Mouse (Mus musculus) ES-E14 (cell line): ENCODE data around the gene Prr5. TPM values are rescaled to one million over a fixed set of nuclear protein-coding genes. Genes with fewer than 3 reads are reported as not detected.

ENCODE experiments used
- DNase-seq: peaks from one replicate; pipeline ENCODE4 v3.0.0-alpha.2; 2013; ENCODE audit warnings: low read depth, low spot score
- H3K27ac ChIP-seq: 2 replicates; pipeline ENCODE4 v1.5.1; 2012; ENCODE audit warnings: low read depth, mild to moderate bottlenecking, low read length, moderate library complexity, mixed read lengths; ENCODE audit not compliant: poor library complexity, insufficient read depth, severe bottlenecking
- H3K36me3 ChIP-seq: 2 replicates; pipeline ENCODE4 v1.6.1; 2012; ENCODE audit warnings: mild to moderate bottlenecking, low read length, moderate library complexity, mixed read lengths; ENCODE audit not compliant: control insufficient read depth, poor library complexity, insufficient read depth, severe bottlenecking
- H3K4me1 ChIP-seq, 2 experiments: fragments of 150-350 bp in 1 of 2; sonication (generic) in 1 of 2; 2 replicates each; pipeline ENCODE4 v1.6.1; 2012; ENCODE audit warnings: low read length in 2 of 2, mild to moderate bottlenecking in 1 of 2, mixed read lengths in 1 of 2; ENCODE audit not compliant: control insufficient read depth in 2 of 2, insufficient read depth in 2 of 2, poor library complexity in 1 of 2
- H3K4me3 ChIP-seq, 2 experiments: fragments of 150-350 bp in 1 of 2; sonication (generic) in 1 of 2; 2 replicates each; pipeline ENCODE4 v1.5.1; 2012; ENCODE audit warnings: low read length in 2 of 2, low read depth in 1 of 2, mild to moderate bottlenecking in 1 of 2, mixed read lengths in 1 of 2; ENCODE audit not compliant: insufficient read depth in 1 of 2, poor library complexity in 1 of 2, severe bottlenecking in 1 of 2
- H3K9ac ChIP-seq: 2 replicates; pipeline ENCODE4 v1.6.1; 2012; ENCODE audit warnings: low read depth, mild to moderate bottlenecking, low read length, mixed read lengths; ENCODE audit not compliant: poor library complexity, insufficient read depth, severe bottlenecking
- H3K9me3 ChIP-seq: fragments of 150-350 bp; sonication (generic); 2 replicates; pipeline ENCODE4 v1.6.1; 2012; ENCODE audit warnings: low read depth, mild to moderate bottlenecking, low read length; ENCODE audit not compliant: control insufficient read depth, insufficient read depth
- CHD2 ChIP-seq: IDR thresholded peaks from 2 replicates; pipeline ENCODE4 v1.6.1; 2014; ENCODE audit warnings: mild to moderate bottlenecking, low read depth, low read length, inconsistent platforms
- HCFC1 ChIP-seq: IDR thresholded peaks from 2 replicates; pipeline ENCODE4 v1.6.1; 2012; ENCODE audit warnings: low read length, inconsistent platforms, borderline replicate concordance; ENCODE audit not compliant: insufficient read depth
- MAFK ChIP-seq: IDR thresholded peaks from 2 replicates; pipeline ENCODE4 v1.6.1; 2014; ENCODE audit warnings: mild to moderate bottlenecking, low read depth, low read length, inconsistent platforms; ENCODE audit not compliant: insufficient read depth
- ZC3H11A ChIP-seq: IDR thresholded peaks from 2 replicates; pipeline ENCODE4 v1.6.1; 2012; ENCODE audit warnings: low read depth, mild to moderate bottlenecking, inconsistent platforms, low read length, borderline replicate concordance
- ZNF384 ChIP-seq: IDR thresholded peaks from 2 replicates; pipeline ENCODE4 v1.6.1; 2012; ENCODE audit warnings: low read depth, low read length, inconsistent platforms
- in situ Hi-C, 2 experiments: fragments of 600-800 bp; cut with MboI; formaldehyde crosslinking; loops; one replicate each; pipeline ENCODE4 v1.15.1; 2025; ENCODE audit warnings: low sequenced_read_pairs in 2 of 2, inconsistent platforms in 1 of 2; ENCODE audit not compliant: unreplicated experiment in 2 of 2
- total RNA-seq: library from RNA; depleted of rRNA; stranded (reverse); fragments of 300-350 nt; gene quantifications from 2 replicates; pipeline ENCODE4 v1.2.3, GENCODE M21; 2012

Gene Prr5
- total RNA-seq, 1 experiment: 11.6 TPM

DNA sequence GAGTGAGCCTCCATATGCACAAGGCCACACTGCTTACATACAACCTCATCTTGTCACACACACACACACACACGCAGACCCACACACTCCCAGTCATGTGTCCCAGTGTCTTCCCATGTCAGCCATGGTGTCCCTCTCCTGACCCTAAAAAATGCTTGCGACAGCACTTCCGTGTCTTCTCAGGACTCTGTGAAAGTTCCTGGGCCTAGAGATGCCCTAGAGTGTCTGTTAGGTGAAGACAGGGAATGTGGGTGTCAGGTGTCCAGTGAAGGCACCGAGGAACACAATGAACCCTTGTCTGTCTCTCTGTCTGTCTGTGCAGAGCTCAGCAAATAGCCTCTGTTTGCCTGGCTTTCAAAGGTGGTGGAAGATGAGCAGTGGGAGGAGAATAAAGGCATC, 1.2 kb downstream of the Prr5 start:
- Histone ChIP-seq H3K9me3 (no peaks in the 10 kb centered on the region), H3K27ac (no peak overlapping the region), H3K36me3 (no peaks in the 10 kb centered on the region), H3K4me1 (peaks cover 0 to 47% of the 10 kb centered on the region in 2 experiments; a peak in 2 of 4 replicates), H3K4me3 (no peak overlapping the region), H3K9ac (no peak overlapping the region)
- TF ChIP-seq HCFC1: no peak
- TF ChIP-seq MAFK: no peak
- no peak for TF ChIP-seq CHD2
- no peak for DNase-seq
- in situ Hi-C loops: loop anchor here in 1 of 2 experiments (10.0 kb wide), 1 partner anchor 254 kb away; the partner anchor contains the start of genes Gm29666 and Nup50

DNA sequence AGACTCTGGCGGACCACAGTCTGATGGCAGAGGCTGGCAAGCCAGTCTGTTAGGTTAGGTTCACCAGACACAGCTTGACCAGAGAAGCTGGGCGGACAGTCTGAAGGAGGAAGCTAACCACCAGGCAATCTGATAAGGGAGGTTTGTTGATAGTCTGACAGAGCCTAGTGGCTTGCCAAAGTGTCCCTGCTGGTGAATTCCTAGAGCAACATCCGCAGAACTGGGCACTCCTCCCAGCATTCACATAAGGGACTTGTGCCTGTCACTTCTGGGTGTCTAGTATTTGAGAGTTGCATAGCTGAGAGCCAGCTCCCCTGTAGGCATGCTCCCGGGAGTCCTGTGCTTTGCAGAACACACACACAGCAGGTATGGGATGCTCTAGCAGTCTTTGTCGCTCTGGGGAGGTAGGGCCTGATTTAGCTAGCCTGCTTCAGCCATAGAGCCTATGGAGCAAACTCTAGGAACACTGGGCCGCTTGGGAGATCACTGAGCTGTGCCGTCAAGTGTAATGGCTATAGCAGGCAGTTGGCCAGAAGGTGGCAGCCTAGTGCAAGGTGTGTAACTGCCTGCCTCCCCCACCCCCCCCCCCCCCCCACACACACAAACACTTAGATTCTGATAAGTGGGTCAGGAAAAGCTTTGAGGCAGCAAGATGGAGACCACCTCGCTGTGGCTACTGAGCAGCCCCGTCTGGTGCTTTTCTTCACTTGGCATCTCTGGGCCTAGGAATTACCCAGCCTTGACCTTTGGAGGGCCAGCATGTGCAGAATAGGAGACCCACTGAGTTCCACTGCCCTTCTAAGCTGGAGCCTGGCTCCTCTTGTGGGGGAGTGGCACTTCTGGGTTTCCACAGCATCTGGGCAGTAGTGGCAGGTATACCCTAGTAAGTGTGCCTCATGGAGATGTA, 2.2 kb downstream of the Prr5 start:
- Histone ChIP-seq H3K4me1 (peaks cover 0 to 38% of the 10 kb centered on the region in 2 experiments; a peak in 2 of 4 replicates), H3K4me3 (no peak overlapping the region), H3K27ac (no peak overlapping the region), H3K9ac (no peak overlapping the region), H3K36me3 (no peaks in the 10 kb centered on the region), H3K9me3 (no peaks in the 10 kb centered on the region)
- TF ChIP-seq CHD2 (no peak), ZC3H11A (no peak), HCFC1 (no peak), MAFK (no peak), ZNF384 (no peak)
- no peak for DNase-seq
- in situ Hi-C loops: loop anchor here in 1 of 2 experiments (10.0 kb wide), 1 partner anchor 253 kb away; the partner anchor contains the start of genes Gm29666 and Nup50

DNA sequence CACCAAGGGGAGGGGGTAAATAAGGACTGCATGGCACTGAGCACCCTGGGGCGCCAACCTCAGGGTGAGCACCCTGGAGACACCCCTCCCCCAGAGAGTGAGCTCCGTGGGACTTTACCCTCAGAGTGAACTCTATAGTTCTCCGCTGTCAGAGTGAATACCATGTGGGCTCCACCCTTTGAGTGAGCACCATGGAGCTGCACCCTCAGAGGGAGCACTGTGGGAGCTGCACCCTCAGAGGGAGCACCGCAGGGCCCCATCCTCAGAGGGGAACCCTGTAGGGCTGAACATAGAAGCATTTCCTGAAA, 2.8 kb downstream of the Prr5 start:
- Histone ChIP-seq H3K4me3 (no peak overlapping the region), H3K9ac (no peak overlapping the region), H3K27ac (no peak overlapping the region), H3K36me3 (no peaks in the 10 kb centered on the region), H3K9me3 (no peaks in the 10 kb centered on the region), H3K4me1 (peaks cover 0 to 35% of the 10 kb centered on the region in 2 experiments; a peak in 2 of 4 replicates)
- DNase-seq: no peak
- in situ Hi-C loops: loop anchor here in 1 of 2 experiments (10.0 kb wide), 1 partner anchor 253 kb away; the partner anchor contains the start of genes Gm29666 and Nup50
- TF ChIP-seq CHD2: no peak
- TF ChIP-seq HCFC1: no peak
- TF ChIP-seq ZNF384: no peak
- no peak for TF ChIP-seq ZC3H11A
- TF ChIP-seq MAFK: no peak

DNA sequence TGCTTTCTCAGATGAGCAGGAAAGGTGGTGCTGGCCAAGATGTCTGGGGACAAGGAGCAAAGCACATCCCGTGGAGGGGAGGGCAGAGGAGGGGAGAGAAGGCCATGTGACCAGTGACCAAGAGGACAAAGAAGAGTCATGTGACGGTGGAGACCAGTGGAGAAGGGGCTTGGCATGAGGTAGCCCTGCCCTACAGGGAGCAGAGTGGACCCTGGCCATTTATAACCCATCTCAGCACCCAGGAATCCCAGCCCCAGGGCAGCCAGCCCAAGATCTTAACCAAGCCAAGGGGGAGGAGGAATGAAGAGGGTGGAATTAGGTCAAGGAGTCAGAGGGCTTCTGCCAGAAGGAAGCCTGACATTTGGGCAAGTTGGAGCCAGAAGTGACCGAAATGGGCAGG, 3.2 kb downstream of the Prr5 start:
- Histone ChIP-seq H3K36me3 (no peaks in the 10 kb centered on the region), H3K4me1 (peaks cover 0 to 32% of the 10 kb centered on the region in 2 experiments; a peak in 2 of 4 replicates), H3K9me3 (no peaks in the 10 kb centered on the region), H3K4me3 (no peak overlapping the region), H3K9ac (no peak overlapping the region), H3K27ac (no peak overlapping the region)
- in situ Hi-C loops: loop anchor here in 1 of 2 experiments (10.0 kb wide), 1 partner anchor 252 kb away; the partner anchor contains the start of genes Gm29666 and Nup50
- TF ChIP-seq ZC3H11A (no peak), ZNF384 (no peak), HCFC1 (no peak), CHD2 (no peak), MAFK (no peak)
- DNase-seq: no peak
